Mouse (Mus musculus) gonadal fat pad, adult 2 months (tissue): ENCODE measurements around the gene Defa34. TPM values are rescaled to one million over a fixed set of nuclear protein-coding genes. Genes with fewer than 3 reads are reported as not detected.
"Not testable (repeated sequence)": the region's sequence is repeated elsewhere in the genome, so short reads cannot be mapped to it uniquely, and the experiment has no call there.

Experiments used
- DNase-seq: peaks from one replicate; pipeline ENCODE4 v3.0.0-alpha.2; 2012; ENCODE audit warnings: low read depth
- polyA plus RNA-seq: library from polyadenylated mRNA; depleted of rRNA; stranded (reverse); fragments of >200 nt; gene quantifications from 2 replicates; pipeline ENCODE4 v1.2.3, GENCODE M21; 2012; rRNA removed

Defa34 gene
- not detected in 2 replicates for polyA plus RNA-seq

GRCm38 (mm10) chr8:21665497-21665896 is at the start of gene Defa34:
Gene Defa34, plus strand, starts transcription at chr8:21665797.
- DNase-seq = not testable (repeated sequence)

GRCm38 (mm10) chr8:21617883-21618282 is 47.7 kb upstream of the Defa34 start, which contains the start of gene Defa26:
Gene Defa26, plus strand, starts transcription at chr8:21618183.
- DNase-seq = not testable (repeated sequence)

GRCm38 (mm10) chr8:21655480-21655879 is 10.1 kb upstream of the Defa34 start, which contains the start of gene Defa17:
Gene Defa17, plus strand, starts transcription at chr8:21655780.
- not testable (repeated sequence) for DNase-seq

GRCm38 (mm10) chr8:21703545-21703944 is 37.9 kb downstream of the Defa34 start, which contains the start of gene AY761184:
Gene AY761184, minus strand, starts transcription at chr8:21703645.
- not testable (repeated sequence) for DNase-seq

Other genes with a start within 250 kb of the Defa34 start
- not detected in 2 replicates for gene Defa36, start 238.4 kb upstream of the Defa34 start, polyA plus RNA-seq
- not detected in 2 replicates for gene Gm7849, start 209.2 kb upstream of the Defa34 start, polyA plus RNA-seq
- not detected in 2 replicates for gene Defa20, start 156.5 kb upstream of the Defa34 start, polyA plus RNA-seq
- gene Defa32, start 136.8 kb upstream of the Defa34 start, polyA plus RNA-seq = not detected in 2 replicates
- gene Defa37, start 100.4 kb upstream of the Defa34 start, polyA plus RNA-seq = not detected in 2 replicates
- not detected in 2 replicates for gene Defa28, start 82.8 kb upstream of the Defa34 start, polyA plus RNA-seq
- gene Gm7861, start 71.3 kb upstream of the Defa34 start, polyA plus RNA-seq = not detected in 2 replicates
- gene Defa26, start 47.6 kb upstream of the Defa34 start, polyA plus RNA-seq = not detected in 2 replicates
- not detected in 2 replicates for gene Defa17, start 10.0 kb upstream of the Defa34 start, polyA plus RNA-seq
- 0.34 and 0.41 TPM in 2 replicates for gene AY761184, start 37.8 kb downstream of the Defa34 start, polyA plus RNA-seq
- not detected in 2 replicates for gene Defa24, start 68.7 kb downstream of the Defa34 start, polyA plus RNA-seq
- gene Defb50, start 157.7 kb downstream of the Defa34 start, polyA plus RNA-seq = 0.93 TPM in 1 of 2 replicates, not detected in the other
- gene Defb2, start 174.1 kb downstream of the Defa34 start, polyA plus RNA-seq = 39.8 and 171 TPM in 2 replicates
- gene Defb10, start 193.1 kb downstream of the Defa34 start, polyA plus RNA-seq = 9.6 and 34.1 TPM in 2 replicates
- gene Defb9, start 219.6 kb downstream of the Defa34 start, polyA plus RNA-seq = 21.6 TPM in 1 of 2 replicates, not detected in the other
- gene Defb11, start 240.6 kb downstream of the Defa34 start, polyA plus RNA-seq = 49.7 and 259 TPM in 2 replicates